ENCODE assay signal across 1 mouse cellular context in genomic region chr11:115513271-115514237, GRCm38 (mm10).
TF ChIP-seq lines count a peak whose summit lies in the region.

No protein-coding gene starts in this region.

TF ChIP-seq in CH12.LX, 34 proteins besides CTCF, POLR2A, EP300 and RAD21:
- TF ChIP-seq NRF1 (IDR thresholded peaks at IDR 0.05; ENCODE audit: low read depth, low read length) (0 out of 2 replicates have a peak, but pooled peaks have one; percentile 33), UBTF (IDR thresholded peaks at IDR 0.05; ENCODE audit: low read depth, low read length) (peak; percentile 82; the same call in 1 of the 2 replicates), IRF4 (IDR thresholded peaks at IDR 0.05; ENCODE audit: low read depth, low read length) (no peak)
TF ChIP-seq in CH12.LX: peak in this region for 2.
